Comparison of ENCODE assay signal across 10 mouse cellular contexts in the genomic region with DNA sequence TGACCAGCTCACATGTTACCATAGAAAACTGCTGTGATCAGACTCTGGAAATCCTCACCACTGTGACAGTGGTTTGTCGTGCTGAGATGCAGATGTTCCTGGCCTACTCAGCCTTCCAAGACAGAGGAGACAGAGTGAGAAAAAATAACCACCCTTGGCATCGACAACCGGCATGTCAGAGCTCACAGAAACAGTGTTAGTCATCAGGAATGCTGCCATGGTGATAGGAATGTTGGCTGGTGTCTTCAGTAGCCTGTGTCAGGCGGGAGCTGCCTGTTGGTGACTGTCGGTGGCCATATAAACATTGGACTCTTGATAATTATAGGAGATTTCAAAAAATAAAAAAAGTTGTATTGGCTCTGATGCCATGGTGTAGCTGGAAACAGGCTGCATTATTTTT. TPM values are rescaled to one million over a fixed set of nuclear protein-coding genes. Genes with fewer than 3 reads are reported as not detected.
DNase-seq lines count a peak whose midpoint lies in the region; ATAC-seq and TF ChIP-seq lines count a peak whose summit lies in the region.
"Had no signal": no experiment of that assay in that cellular context is flagged by ENCODE, and none has a peak within 500 bp of the region (broad histone marks: within the 10 kb centered on the region; RNA-seq: fewer than 3 reads in every experiment).

No protein-coding gene starts in this region.

- intact Hi-C loops in left cerebral cortex, postnatal 4 days (cut with DNase I): no loop called here

- TF ChIP-seq CTCF in liver, postnatal 0 days (IDR thresholded peaks at IDR 0.05; ENCODE audit: low read depth): no peak

- 0 out of 2 replicates have a peak, but pooled peaks have one; percentile 43 for ATAC-seq in forebrain, embryonic 16.5 days
- ATAC-seq in forebrain, embryonic 12.5 days (ENCODE audit: low FRiP score): no peak
- ATAC-seq in liver, postnatal 0 days: no peak

- WGBS in forebrain, embryonic 16.5 days: 53% methylated on average over 5 of the region's 5 CpGs
- 83% methylated on average over 5 of the region's 5 CpGs for WGBS in forebrain, embryonic 12.5 days
- WGBS in liver, postnatal 0 days (ENCODE audit: insufficient replicate concordance): 69% methylated on average over 5 of the region's 5 CpGs

- H3K4me1 ChIP-seq in forebrain, embryonic 16.5 days (replicated peaks; ENCODE audit: control insufficient read depth, insufficient read depth, low read length): no peaks in the 10 kb centered on the region
- no peaks in the 10 kb centered on the region for H3K4me1 ChIP-seq in forebrain, embryonic 12.5 days
- H3K4me1 ChIP-seq in liver, postnatal 0 days (ENCODE audit: insufficient read depth): no peaks in the 10 kb centered on the region
- H3K4me1 ChIP-seq: embryonic facial prominence, embryonic 15.5 days had no signal

- H3K36me3 ChIP-seq in forebrain, embryonic 16.5 days (ENCODE audit: control insufficient read depth, insufficient read depth): no peaks in the 10 kb centered on the region
- no peaks in the 10 kb centered on the region for H3K36me3 ChIP-seq in forebrain, embryonic 12.5 days (replicated peaks)
- no peaks in the 10 kb centered on the region for H3K36me3 ChIP-seq in liver, postnatal 0 days (replicated peaks; ENCODE audit: insufficient read depth, low read length)
- H3K36me3 ChIP-seq: embryonic facial prominence, embryonic 15.5 days had no signal

- H3K9ac ChIP-seq in forebrain, embryonic 16.5 days (replicated peaks; ENCODE audit: low read depth, low read length): no peak overlapping the region
- no peak overlapping the region for H3K9ac ChIP-seq in forebrain, embryonic 12.5 days
- no peak overlapping the region for H3K9ac ChIP-seq in liver, postnatal 0 days (replicated peaks)
- H3K9ac ChIP-seq: embryonic facial prominence, embryonic 15.5 days had no signal

- DNase-seq in left cerebral cortex, adult 9 months (ENCODE audit: low spot score in 2 of 2): peak; percentile 19 to 26
- DNase-seq in left cerebral cortex, postnatal 4 days: no peak
- peak; percentile 56 for DNase-seq in heart, adult 8-10 months (ENCODE audit: low spot score)
- DNase-seq in lung, postnatal 25 days (ENCODE audit: low spot score): peak; percentile 48
- no peak for DNase-seq in thymus, postnatal 0 days (ENCODE audit: low spot score)
- DNase-seq in liver, postnatal 0 days: no peak
- DNase-seq: cerebellum, adult 8-10 months had no signal

- H3K27ac ChIP-seq in forebrain, embryonic 16.5 days (ENCODE audit: low read length): no peak overlapping the region
- no peak overlapping the region for H3K27ac ChIP-seq in forebrain, embryonic 12.5 days
- H3K27ac ChIP-seq in liver, postnatal 0 days (ENCODE audit: low read depth): no peak overlapping the region
- H3K27ac ChIP-seq: embryonic facial prominence, embryonic 15.5 days had no signal

- H3K4me2 ChIP-seq in forebrain, embryonic 16.5 days (ENCODE audit: low read length): no peak overlapping the region
- H3K4me2 ChIP-seq in forebrain, embryonic 12.5 days: no peak overlapping the region
- no peak overlapping the region for H3K4me2 ChIP-seq in liver, postnatal 0 days (ENCODE audit: low read depth, low read length)
- H3K4me2 ChIP-seq: embryonic facial prominence, embryonic 15.5 days had no signal

- TF ChIP-seq EP300 in liver, postnatal 0 days (IDR thresholded peaks at IDR 0.05; ENCODE audit: low read depth): no peak

- no peak overlapping the region for H3K4me3 ChIP-seq in forebrain, embryonic 16.5 days (replicated peaks; ENCODE audit: low read length)
- no peak overlapping the region for H3K4me3 ChIP-seq in forebrain, embryonic 12.5 days (replicated peaks)
- H3K4me3 ChIP-seq in liver, postnatal 0 days (ENCODE audit: low read depth, low read length): no peak overlapping the region
- H3K4me3 ChIP-seq: embryonic facial prominence, embryonic 15.5 days had no signal

- H3K9me3 ChIP-seq in forebrain, embryonic 16.5 days (ENCODE audit: control insufficient read depth, low read length): no peaks in the 10 kb centered on the region
- H3K9me3 ChIP-seq in forebrain, embryonic 12.5 days: no peaks in the 10 kb centered on the region
- H3K9me3 ChIP-seq in liver, postnatal 0 days (ENCODE audit: low read length): no peaks in the 10 kb centered on the region
- H3K9me3 ChIP-seq: embryonic facial prominence, embryonic 15.5 days had no signal

- no peaks in the 10 kb centered on the region for H3K27me3 ChIP-seq in forebrain, embryonic 16.5 days (replicated peaks; ENCODE audit: control insufficient read depth, insufficient read depth, low read length)
- no peaks in the 10 kb centered on the region for H3K27me3 ChIP-seq in forebrain, embryonic 12.5 days
- H3K27me3 ChIP-seq in liver, postnatal 0 days (ENCODE audit: insufficient read depth, low read length): no peaks in the 10 kb centered on the region
- H3K27me3 ChIP-seq: embryonic facial prominence, embryonic 15.5 days had no signal

RNA-seq across cellular contexts. Expression of a gene that starts 48.0 kb away (rescaled TPM):
- polyA plus RNA-seq in forebrain, embryonic 16.5 days (2015; fragmentation: Nextera tagmentation; extraction: Ambion mirVana): 36.6 and 39.4 TPM in 2 replicates
- 17.0 and 20.8 TPM in 2 replicates for polyA plus RNA-seq in forebrain, embryonic 12.5 days (2016; fragmentation: Nextera tagmentation; extraction: Ambion mirVana)
- total RNA-seq in left cerebral cortex, postnatal 4 days (2021): 100 to 1,000 TPM; 103 to 112 TPM
- 10 to 100 TPM; 27.1 to 39.3 (median 35.8) TPM for total RNA-seq in heart, adult 8-10 months (2022)
- polyA plus RNA-seq in thymus, postnatal 0 days (2015; fragmentation: Nextera tagmentation; extraction: Ambion mirVana): 10.3 and 10.9 TPM in 2 replicates
- polyA plus RNA-seq in liver, postnatal 0 days (2015; fragmentation: Nextera tagmentation; extraction: Ambion mirVana): 2.1 and 2.2 TPM in 2 replicates

Comparison
In these comparisons a context has a peak if more than half of its experiments do, and no peak if none do; other contexts are left out.
1. DNase-seq: peak in left cerebral cortex, adult 9 months (2 of 2), heart, adult 8-10 months (single experiment) and lung, postnatal 25 days (single experiment); none in left cerebral cortex, postnatal 4 days (single experiment), thymus, postnatal 0 days (single experiment) and liver, postnatal 0 days (single experiment).